Mouse (Mus musculus) telencephalon, adult 2 months (tissue): ENCODE data around the gene Pou3f1.
"Not testable (repeated sequence)": the region's sequence is repeated elsewhere in the genome, so short reads cannot be mapped to it uniquely, and the experiment has no call there.

Experiments
- DNase-seq: peaks from one replicate; pipeline ENCODE4 v3.0.0-alpha.2; 2011; ENCODE audit warnings: low read depth, low spot score

Gene Pou3f1

GRCm38 (mm10) chr4:124685897-124686402, 29.3 kb downstream of the Pou3f1 start:
- DNase-seq = no peak

GRCm38 (mm10) chr4:124691455-124691854, 34.8 kb downstream of the Pou3f1 start:
- DNase-seq = no peak

GRCm38 (mm10) chr4:124692416-124692861, 35.8 kb downstream of the Pou3f1 start:
- no peak for DNase-seq

- peak; percentile 92 for DNase-seq
Measured at GRCm38 (mm10) chr4:124693135-124693894, 36.7 kb downstream of the Pou3f1 start, which contains the start of gene Utp11. TSS of gene Utp11 (minus strand) at chr4:124693600.

GRCm38 (mm10) chr4:124694572-124694971, 38.0 kb downstream of the Pou3f1 start:
- no peak for DNase-seq

- DNase-seq = no peak
Measured at GRCm38 (mm10) chr4:124695786-124696516, 39.3 kb downstream of the Pou3f1 start.

GRCm38 (mm10) chr4:124699791-124700190, 43.2 kb downstream of the Pou3f1 start:
- no peak for DNase-seq

- no peak for DNase-seq
Measured at GRCm38 (mm10) chr4:124700248-124700971, 43.8 kb downstream of the Pou3f1 start, which contains the start of gene Fhl3. TSS of gene Fhl3 (plus strand) at chr4:124700701.

GRCm38 (mm10) chr4:124701052-124701845, 44.6 kb downstream of the Pou3f1 start:
- no peak for DNase-seq

- DNase-seq = no peak
Measured at GRCm38 (mm10) chr4:124701916-124702315, 45.3 kb downstream of the Pou3f1 start.

- DNase-seq = no peak
Measured at GRCm38 (mm10) chr4:124703406-124703805, 46.8 kb downstream of the Pou3f1 start.

GRCm38 (mm10) chr4:124703881-124704796, 47.5 kb downstream of the Pou3f1 start:
- DNase-seq = no peak

GRCm38 (mm10) chr4:124704797-124705474, 48.3 kb downstream of the Pou3f1 start:
- no peak for DNase-seq

GRCm38 (mm10) chr4:124705661-124706269, 49.2 kb downstream of the Pou3f1 start:
- DNase-seq = no peak

- not testable (repeated sequence) for DNase-seq
Measured at GRCm38 (mm10) chr4:124707381-124708199, 51.0 kb downstream of the Pou3f1 start.

GRCm38 (mm10) chr4:124708200-124708517, 51.6 kb downstream of the Pou3f1 start:
- DNase-seq = not testable (repeated sequence)

GRCm38 (mm10) chr4:124708518-124709477, 52.2 kb downstream of the Pou3f1 start:
- DNase-seq = no peak
